Mouse (Mus musculus) neural tube, embryonic 11.5 days (tissue): ENCODE measurements around the gene Dnajb8. TPM values are rescaled to one million over a fixed set of nuclear protein-coding genes. Genes with fewer than 3 reads are reported as not detected.

Experiments used
- ATAC-seq: fragments of 200-750 bp; cut with Nextera tagmentation; 2 replicates; pipeline ENCODE4 v1.8.0; 2017; ENCODE audit warnings: moderate number of reproducible peaks, mild to moderate bottlenecking, moderate TSS enrichment, moderate library complexity; ENCODE audit not compliant: insufficient read depth, low FRiP score, low TSS enrichment
- DNase-seq: peaks from one replicate; pipeline ENCODE4 v3.0.0-alpha.2; 2015; ENCODE audit warnings: low spot score
- H3K27ac ChIP-seq: fragments of 300-500 bp; sonication (generic); 2 replicates; pipeline ENCODE4 v1.5.1; 2014; ENCODE audit warnings: low read depth, mild to moderate bottlenecking, low read length
- H3K27me3 ChIP-seq: fragments of 300-500 bp; sonication (generic); 2 replicates; pipeline ENCODE4 v1.6.1; 2014; ENCODE audit warnings: mild to moderate bottlenecking, low read length, mixed read lengths; ENCODE audit not compliant: control insufficient read depth, insufficient read depth
- H3K36me3 ChIP-seq: fragments of 300-500 bp; sonication (generic); 2 replicates; pipeline ENCODE4 v1.6.1; 2014; ENCODE audit warnings: mild to moderate bottlenecking, low read length, moderate library complexity, mixed read lengths; ENCODE audit not compliant: control insufficient read depth, insufficient read depth
- H3K4me1 ChIP-seq: fragments of 300-500 bp; sonication (generic); 2 replicates; pipeline ENCODE4 v1.6.1; 2014; ENCODE audit warnings: low read length, mixed read lengths; ENCODE audit not compliant: control insufficient read depth, insufficient read depth
- H3K4me2 ChIP-seq: fragments of 300-500 bp; sonication (generic); 2 replicates; pipeline ENCODE4 v1.6.1; 2014; ENCODE audit warnings: low read depth, mild to moderate bottlenecking, moderate library complexity
- H3K4me3 ChIP-seq: fragments of 300-500 bp; sonication (generic); 2 replicates; pipeline ENCODE4 v1.5.1; 2014; ENCODE audit warnings: low read depth, low read length
- H3K9ac ChIP-seq: fragments of 300-500 bp; sonication (generic); 2 replicates; pipeline ENCODE4 v1.6.1; 2014; ENCODE audit warnings: mild to moderate bottlenecking, low read length
- H3K9me3 ChIP-seq: fragments of 300-500 bp; sonication (generic); 2 replicates; pipeline ENCODE4 v1.6.1; 2016; ENCODE audit warnings: low read length; ENCODE audit not compliant: control insufficient read depth
- WGBS: fragments of 180-500 bp; shearing (Covaris S2); extraction: QIAGEN DNeasy Blood & Tissue Kit; methylation state at CpG from one replicate; pipeline ENCODE4 v1.1.7; 2014; 5-methylcytosine and 5-hydroxymethylcytosine counted together
- polyA plus RNA-seq: library from polyadenylated mRNA; unstranded; fragments of >200 nt; fragmentation: Nextera tagmentation; extraction: Ambion mirVana; gene quantifications from 2 replicates; pipeline ENCODE4 v1.2.1, GENCODE M21; 2014

Dnajb8 gene
- polyA plus RNA-seq, 1 experiment from 2014 or later = not detected

DNA sequence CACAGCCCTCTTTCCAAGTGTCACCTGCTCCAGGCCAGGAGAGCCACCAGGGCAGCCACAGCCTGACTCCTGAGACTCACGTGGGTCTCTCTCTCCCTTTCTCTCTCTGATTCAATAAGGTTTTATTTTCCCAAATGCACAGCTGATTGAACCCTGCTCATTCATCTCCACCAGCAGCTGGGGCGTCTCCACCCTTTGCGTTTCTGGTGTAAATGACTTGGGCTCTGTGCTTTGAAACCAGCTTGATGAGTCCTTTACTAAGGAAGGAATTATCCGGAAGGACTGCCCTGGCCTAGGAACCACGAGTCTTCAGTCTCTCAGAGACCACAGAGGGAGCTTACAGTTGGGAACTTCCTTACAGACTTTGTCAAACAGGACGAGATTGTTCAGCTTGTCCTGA lies 10.2 kb downstream of the Dnajb8 start:
- DNase-seq = no peak
- Histone ChIP-seq H3K36me3 (no peaks in the 10 kb centered on the region), H3K27me3 (peaks cover 18% of the 10 kb centered on the region), H3K4me3 (no peak overlapping the region), H3K4me2 (no peak overlapping the region), H3K9me3 (no peaks in the 10 kb centered on the region), H3K4me1 (peaks cover 8% of the 10 kb centered on the region), H3K9ac (no peak overlapping the region), H3K27ac (no peak overlapping the region)
- WGBS = 58% methylated on average over 6 of the region's 6 CpGs
- no peak for ATAC-seq

DNA sequence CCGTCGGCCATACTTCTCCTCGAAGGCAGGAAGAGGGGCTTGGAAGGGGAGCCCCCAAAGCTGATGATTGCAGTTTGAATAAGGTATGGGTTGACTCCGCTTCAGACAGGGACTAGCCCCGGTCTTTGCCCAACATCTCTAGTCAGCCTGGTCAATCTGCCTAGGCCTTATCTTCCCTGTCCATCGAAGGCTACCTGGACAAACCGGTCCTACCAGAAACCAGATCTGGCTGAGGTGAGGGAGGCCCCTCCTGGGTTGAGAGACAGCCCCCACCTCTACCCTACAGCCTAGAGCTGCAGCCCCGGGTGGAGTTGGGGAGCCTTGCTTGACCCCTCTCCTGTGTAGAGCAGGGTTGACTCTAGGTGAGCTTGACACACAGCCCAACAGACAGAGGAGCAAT lies 11.9 kb downstream of the Dnajb8 start:
- H3K9ac ChIP-seq = no peak overlapping the region
- H3K27ac ChIP-seq = no peak overlapping the region
- no peak for ATAC-seq
- no peaks in the 10 kb centered on the region for H3K36me3 ChIP-seq
- H3K4me1 ChIP-seq = peaks cover 8% of the 10 kb centered on the region
- WGBS = 77% methylated on average over 8 of the region's 8 CpGs
- H3K9me3 ChIP-seq = no peaks in the 10 kb centered on the region
- H3K4me3 ChIP-seq = no peak overlapping the region
- peaks cover 19% of the 10 kb centered on the region for H3K27me3 ChIP-seq
- no peak for DNase-seq
- no peak overlapping the region for H3K4me2 ChIP-seq

DNA sequence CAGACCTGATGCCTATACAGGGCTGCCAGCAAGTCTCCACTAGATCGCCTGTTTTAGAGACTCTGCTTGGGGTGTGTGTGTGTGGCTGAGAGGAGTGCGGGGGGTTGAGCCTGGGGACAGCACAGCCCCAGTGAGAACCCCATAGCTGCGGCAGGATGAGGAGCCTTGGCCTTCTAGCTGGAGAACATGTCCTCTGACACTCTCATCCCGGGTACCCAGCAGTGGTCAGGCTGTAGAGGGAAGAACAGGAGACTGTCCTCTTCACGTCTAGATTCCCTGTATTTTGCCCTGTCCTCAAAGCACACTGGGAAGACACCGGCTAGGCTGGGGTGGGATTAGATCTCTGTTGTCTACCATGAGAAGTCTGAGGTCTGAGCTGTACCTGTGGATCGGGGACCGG lies 13.4 kb downstream of the Dnajb8 start:
- no peaks in the 10 kb centered on the region for H3K36me3 ChIP-seq
- peaks cover 8% of the 10 kb centered on the region for H3K4me1 ChIP-seq
- no peak overlapping the region for H3K27ac ChIP-seq
- ATAC-seq (no peak), DNase-seq (no peak)
- H3K4me2 ChIP-seq = no peak overlapping the region; the same call in 1 of the 2 replicates
- no peak overlapping the region for H3K4me3 ChIP-seq
- 18% methylated on average over 8 of the region's 8 CpGs for WGBS
- H3K9me3 ChIP-seq = no peaks in the 10 kb centered on the region
- peaks cover 21% of the 10 kb centered on the region for H3K27me3 ChIP-seq
- no peak overlapping the region for H3K9ac ChIP-seq

DNA sequence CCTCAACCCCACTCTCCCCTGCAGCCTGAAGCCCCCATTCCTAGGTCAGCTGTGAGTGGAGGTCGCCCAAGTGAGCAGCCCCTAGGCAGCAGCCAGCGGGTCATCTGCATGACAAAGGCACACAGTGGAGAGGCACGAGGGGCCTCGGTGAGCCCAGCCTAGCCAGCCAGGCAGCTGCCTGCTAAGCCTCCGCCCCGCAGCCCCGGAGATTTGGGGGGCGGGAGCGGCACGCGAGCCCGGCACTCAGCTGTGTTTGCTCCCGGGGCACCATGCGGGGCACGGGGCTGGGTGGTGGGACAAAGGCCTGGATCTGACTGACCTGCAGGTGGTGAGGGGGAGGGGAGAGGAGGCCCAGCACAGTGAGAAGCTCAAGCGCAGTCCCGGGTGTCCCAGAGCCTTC lies 13.9 kb downstream of the Dnajb8 start:
- Histone ChIP-seq H3K9ac (peak overlapping the region; percentile 56), H3K4me2 (peak overlapping the region; percentile 44), H3K36me3 (no peaks in the 10 kb centered on the region), H3K4me3 (0 out of 2 replicates have a peak overlapping the region, but pooled peaks have one; percentile 12), H3K4me1 (peaks cover 8% of the 10 kb centered on the region), H3K27me3 (peaks cover 21% of the 10 kb centered on the region), H3K27ac (no peak overlapping the region), H3K9me3 (no peaks in the 10 kb centered on the region)
- 0% methylated on average over 17 of the region's 17 CpGs for WGBS
- peak; percentile 81 for ATAC-seq
- DNase-seq = peak; percentile 67

DNA sequence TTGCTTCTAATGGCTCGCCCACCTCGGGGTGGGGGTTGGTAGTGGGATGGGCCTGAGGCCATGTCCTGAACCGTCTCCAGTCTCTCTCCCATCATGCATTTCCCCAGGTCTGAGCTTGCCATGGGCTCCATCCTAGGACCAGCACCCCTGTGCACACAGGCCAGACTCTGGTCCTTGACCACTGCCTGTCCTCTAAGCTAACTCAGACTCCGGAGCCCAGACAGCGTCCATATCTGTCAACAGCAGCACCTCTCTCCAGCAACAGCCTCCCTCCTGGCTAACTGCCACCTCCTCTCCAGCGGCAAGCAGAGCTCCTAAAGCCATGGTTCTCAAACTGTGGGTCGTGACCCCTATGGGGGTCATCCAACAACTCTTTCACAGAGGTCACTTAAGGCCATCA lies 14.4 kb downstream of the Dnajb8 start:
- no peaks in the 10 kb centered on the region for H3K9me3 ChIP-seq
- 11% methylated on average over 7 of the region's 7 CpGs for WGBS
- no peak overlapping the region for H3K27ac ChIP-seq
- DNase-seq (no peak), ATAC-seq (peak; percentile 2; the same call in 1 of the 2 replicates)
- H3K36me3 ChIP-seq = no peaks in the 10 kb centered on the region
- peak overlapping the region; percentile 44 for H3K4me2 ChIP-seq
- H3K4me3 ChIP-seq = no peak overlapping the region
- H3K27me3 ChIP-seq = peaks cover 18% of the 10 kb centered on the region
- H3K9ac ChIP-seq = peak overlapping the region; percentile 56; the same call in 1 of the 2 replicates
- H3K4me1 ChIP-seq = peaks cover 8% of the 10 kb centered on the region

DNA sequence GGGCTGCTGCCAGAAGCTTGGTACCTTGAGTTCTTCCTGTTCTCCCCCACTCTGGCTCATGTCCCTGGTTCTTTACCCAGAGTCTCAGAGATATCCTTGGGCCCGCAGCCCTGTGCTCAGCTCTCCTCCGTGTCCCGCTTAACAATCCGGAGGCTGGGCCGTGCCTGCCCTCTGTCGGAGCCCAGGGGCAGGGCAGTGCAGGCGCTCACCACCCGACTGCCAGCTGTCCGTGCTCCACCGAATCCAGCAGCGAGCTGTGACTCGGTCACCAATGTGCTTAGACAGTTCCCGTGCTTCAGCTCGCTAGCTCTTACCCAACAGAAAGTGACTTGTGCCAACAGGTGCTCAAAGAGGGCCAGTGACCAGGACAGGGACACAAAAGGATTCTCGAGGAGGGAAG lies 20.5 kb downstream of the Dnajb8 start:
- ATAC-seq = peak; percentile 81
- Histone ChIP-seq H3K4me1 (peaks cover 2% of the 10 kb centered on the region; the same call in 1 of the 2 replicates), H3K4me2 (no peak overlapping the region), H3K27ac (no peak overlapping the region), H3K36me3 (no peaks in the 10 kb centered on the region), H3K9ac (no peak overlapping the region), H3K27me3 (peaks cover 2% of the 10 kb centered on the region; the same call in 1 of the 2 replicates), H3K9me3 (no peaks in the 10 kb centered on the region), H3K4me3 (no peak overlapping the region)
- DNase-seq = peak; percentile 83
- WGBS = 1% methylated on average over 15 of the region's 15 CpGs

DNA sequence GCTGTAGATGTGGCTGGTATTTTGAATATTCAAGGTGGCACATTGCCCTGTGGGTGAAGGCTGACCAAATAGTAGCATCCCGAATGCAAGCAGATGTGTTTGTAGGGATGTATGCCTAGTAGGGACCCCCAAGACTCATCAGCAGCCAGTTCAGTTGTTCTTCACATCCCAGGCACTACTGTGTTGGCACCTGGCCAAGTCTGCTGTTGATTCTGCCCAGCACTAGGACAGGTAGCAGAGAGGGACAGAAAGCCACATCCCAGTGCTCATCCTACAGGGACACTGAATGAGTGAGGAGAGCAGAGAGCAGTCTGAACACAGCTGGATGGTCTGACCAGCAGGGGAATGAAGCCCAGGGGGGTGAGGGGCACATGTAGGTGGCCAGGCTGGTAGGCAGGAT lies 27.2 kb downstream of the Dnajb8 start:
- H3K4me2 ChIP-seq = no peak overlapping the region
- DNase-seq (no peak), ATAC-seq (no peak)
- no peaks in the 10 kb centered on the region for H3K27me3 ChIP-seq
- H3K9ac ChIP-seq = no peak overlapping the region
- H3K36me3 ChIP-seq = no peaks in the 10 kb centered on the region
- H3K27ac ChIP-seq = no peak overlapping the region
- no peaks in the 10 kb centered on the region for H3K9me3 ChIP-seq
- H3K4me3 ChIP-seq = no peak overlapping the region
- 81% methylated on average over 1 of the region's 1 CpGs for WGBS
- no peaks in the 10 kb centered on the region for H3K4me1 ChIP-seq

DNA sequence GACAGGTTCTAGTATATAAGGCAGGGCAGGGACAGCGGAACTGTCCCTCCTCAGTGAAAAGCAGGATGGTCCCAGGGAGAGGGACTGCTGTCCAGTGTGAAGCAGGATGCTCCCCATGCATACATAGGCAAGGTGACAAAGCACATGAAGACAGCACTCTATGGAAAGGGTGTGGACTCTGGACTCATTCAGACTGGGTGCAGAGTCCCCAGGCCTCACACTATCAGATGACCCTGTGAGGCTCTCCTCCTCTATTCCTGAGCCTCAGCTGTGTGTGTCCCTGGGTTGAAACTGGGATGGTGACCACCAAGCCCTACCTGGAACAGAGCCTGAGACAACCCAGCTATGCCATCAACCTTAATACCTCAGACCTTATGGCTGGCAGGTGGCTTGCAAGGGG lies 29.3 kb downstream of the Dnajb8 start:
- Histone ChIP-seq H3K27me3 (no peaks in the 10 kb centered on the region), H3K9ac (no peak overlapping the region), H3K4me1 (no peaks in the 10 kb centered on the region), H3K9me3 (no peaks in the 10 kb centered on the region), H3K4me3 (no peak overlapping the region), H3K4me2 (no peak overlapping the region), H3K27ac (no peak overlapping the region), H3K36me3 (no peaks in the 10 kb centered on the region)
- 100% methylated on average over 1 of the region's 1 CpGs for WGBS
- ATAC-seq = no peak
- DNase-seq = no peak

DNA sequence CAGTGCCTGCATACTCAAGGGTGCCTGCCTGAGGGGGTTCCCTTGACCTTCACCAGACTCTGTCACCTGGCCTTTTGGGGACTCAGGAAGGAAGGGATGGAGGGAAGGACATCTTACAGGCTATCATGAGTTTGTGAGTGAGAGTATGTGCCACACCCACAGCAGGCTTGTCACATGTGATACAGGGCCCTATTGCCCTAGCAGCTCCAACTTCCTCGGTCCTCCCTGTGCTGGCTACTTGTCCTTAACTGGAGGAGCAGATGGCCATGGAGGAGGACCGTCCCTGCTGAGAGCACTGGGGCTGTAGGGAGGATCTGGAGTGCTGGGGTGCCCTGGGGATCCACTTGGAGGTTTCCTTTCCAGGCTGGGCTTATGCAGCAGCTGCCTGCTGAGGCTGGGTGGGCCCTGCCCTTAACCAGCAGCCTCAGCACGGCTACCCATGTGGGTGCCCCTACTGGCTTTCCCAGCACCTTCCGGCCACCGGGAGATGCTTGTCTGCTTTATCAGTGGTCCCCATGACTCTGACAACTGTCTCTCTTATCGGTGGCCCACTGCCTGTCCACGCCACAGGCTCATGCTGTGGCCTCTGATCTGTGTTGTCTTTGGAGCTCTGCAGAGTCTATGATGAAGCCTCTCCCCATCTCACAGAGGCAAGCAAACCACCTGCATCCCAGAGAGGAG lies 29.9 kb downstream of the Dnajb8 start:
- Histone ChIP-seq H3K27me3 (no peaks in the 10 kb centered on the region), H3K36me3 (no peaks in the 10 kb centered on the region), H3K4me2 (no peak overlapping the region), H3K4me3 (no peak overlapping the region), H3K9me3 (no peaks in the 10 kb centered on the region), H3K9ac (no peak overlapping the region), H3K27ac (no peak overlapping the region), H3K4me1 (no peaks in the 10 kb centered on the region)
- ATAC-seq (no peak), DNase-seq (no peak)
- 82% methylated on average over 7 of the region's 7 CpGs for WGBS
